Mouse (Mus musculus) C2C12 (cell line): ENCODE measurements around the gene Sipa1l3. TPM values are rescaled to one million over a fixed set of nuclear protein-coding genes. Genes with fewer than 3 reads are reported as not detected.

Experiments used
- H3K27me3 ChIP-seq: one replicate; pipeline ENCODE4 v1.6.1; 2011; ENCODE audit not compliant: control insufficient read depth, insufficient read depth, insufficient read length
- H3K36me3 ChIP-seq: one replicate; pipeline ENCODE4 v1.6.1; 2011; ENCODE audit not compliant: control insufficient read depth, insufficient read depth
- H3K4me3 ChIP-seq: one replicate; pipeline ENCODE4 v1.5.1; 2011; ENCODE audit warnings: mild to moderate bottlenecking, control low read depth; ENCODE audit not compliant: poor library complexity, insufficient read depth, severe bottlenecking
- H3K79me2 ChIP-seq: one replicate; pipeline ENCODE4 v1.6.1; 2011; ENCODE audit not compliant: control insufficient read depth, insufficient read depth
- H3K79me3 ChIP-seq: one replicate; pipeline ENCODE4 v1.6.1; 2011; ENCODE audit warnings: low read depth, control low read depth
- H3ac ChIP-seq: one replicate; pipeline ENCODE3; 2011; ENCODE audit warnings: low read depth; ENCODE audit not compliant: control insufficient read depth, insufficient read length
- CEBPB ChIP-seq: IDR thresholded peaks from one replicate; pipeline ENCODE4 v1.6.1; 2011; ENCODE audit warnings: low read depth, mild to moderate bottlenecking, control low read depth, moderate library complexity
- CTCF ChIP-seq: IDR thresholded peaks from one replicate; pipeline ENCODE4 v1.5.1; 2011; ENCODE audit not compliant: control insufficient read depth, insufficient read depth, insufficient read length
- FOSL1 ChIP-seq: IDR thresholded peaks from one replicate; pipeline ENCODE4 v1.8.0; 2011; ENCODE audit warnings: mild to moderate bottlenecking, low read length; ENCODE audit not compliant: poor library complexity, insufficient read depth, severe bottlenecking
- MAX ChIP-seq: IDR thresholded peaks from one replicate; pipeline ENCODE4 v1.6.1; 2011; ENCODE audit warnings: mild to moderate bottlenecking, control low read depth
- MYOD1 ChIP-seq: IDR thresholded peaks from one replicate; pipeline ENCODE4 v1.6.1; 2011; ENCODE audit warnings: low read depth; ENCODE audit not compliant: control insufficient read depth, insufficient read length
- MYOG ChIP-seq: IDR thresholded peaks from one replicate; pipeline ENCODE4 v1.6.1; 2011; ENCODE audit not compliant: control insufficient read depth, insufficient read length; ENCODE audit errors: extremely low read depth
- USF1 ChIP-seq: IDR thresholded peaks from one replicate; pipeline ENCODE4 v1.6.1; 2011; ENCODE audit warnings: low read depth, mild to moderate bottlenecking, control low read depth, moderate library complexity
- polyA plus RNA-seq: library from polyadenylated mRNA; unstranded; fragments of >200 nt; fragmentation: generic; extraction: Trizol; gene quantifications from one replicate; pipeline ENCODE4 v1.2.1, GENCODE M21; 2012; ENCODE audit warnings: missing spikeins

Gene Sipa1l3
- polyA plus RNA-seq, 1 experiment = 30.1 TPM

DNA sequence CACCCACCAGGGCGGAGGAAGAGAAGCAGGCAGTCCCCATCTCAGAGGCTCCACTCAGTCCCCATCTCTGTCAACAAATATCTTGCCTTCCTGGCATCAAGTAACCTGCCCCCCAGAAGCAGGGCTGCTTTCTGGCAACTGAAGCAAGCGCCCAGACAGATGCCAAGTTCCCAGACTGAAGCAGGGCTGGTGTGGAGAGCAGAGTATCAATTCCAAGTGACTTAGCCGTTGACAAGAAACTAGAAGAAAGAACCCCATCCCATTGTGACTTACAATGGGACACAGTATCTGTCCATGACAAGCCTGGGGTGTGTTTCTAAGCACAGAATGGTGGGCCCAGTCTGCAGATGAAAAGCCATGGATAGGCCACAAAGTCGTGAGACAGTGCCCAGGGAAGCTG lies 52.7 kb downstream of the Sipa1l3 start:
- peaks cover 100% of the 10 kb centered on the region for H3K79me2 ChIP-seq
- no peak overlapping the region for H3K4me3 ChIP-seq
- no peaks in the 10 kb centered on the region for H3K36me3 ChIP-seq
- H3ac ChIP-seq = no peak overlapping the region
- TF ChIP-seq FOSL1 (no peak), MYOD1 (no peak), MYOG (no peak), CTCF (no peak), USF1 (no peak), CEBPB (no peak), MAX (no peak)
- no peaks in the 10 kb centered on the region for H3K27me3 ChIP-seq
- H3K79me3 ChIP-seq = peaks cover 75% of the 10 kb centered on the region

DNA sequence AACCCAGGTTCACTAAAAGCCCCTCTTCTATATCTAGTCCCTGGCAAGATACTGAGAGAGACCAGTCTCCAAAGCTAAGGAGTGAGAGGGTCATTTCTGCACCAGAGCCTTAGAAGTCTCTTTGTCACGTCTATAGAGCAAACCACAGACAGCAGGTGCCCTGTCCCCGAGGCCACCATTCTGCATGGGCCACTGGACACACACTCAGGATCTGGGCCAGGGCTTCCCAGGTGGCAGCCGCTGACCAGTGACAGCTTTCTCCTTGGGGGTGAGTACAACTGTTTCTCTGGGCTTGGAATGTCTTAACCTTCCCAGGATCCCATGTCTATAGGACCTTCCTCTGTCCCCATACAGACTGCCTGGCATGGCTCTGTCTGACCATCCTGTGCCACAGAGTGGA lies 55.6 kb downstream of the Sipa1l3 start:
- Histone ChIP-seq H3K27me3 (no peaks in the 10 kb centered on the region), H3K79me3 (peaks cover 70% of the 10 kb centered on the region), H3ac (no peak overlapping the region), H3K36me3 (no peaks in the 10 kb centered on the region), H3K79me2 (peaks cover 95% of the 10 kb centered on the region), H3K4me3 (no peak overlapping the region)
- TF ChIP-seq MYOD1 = no peak

DNA sequence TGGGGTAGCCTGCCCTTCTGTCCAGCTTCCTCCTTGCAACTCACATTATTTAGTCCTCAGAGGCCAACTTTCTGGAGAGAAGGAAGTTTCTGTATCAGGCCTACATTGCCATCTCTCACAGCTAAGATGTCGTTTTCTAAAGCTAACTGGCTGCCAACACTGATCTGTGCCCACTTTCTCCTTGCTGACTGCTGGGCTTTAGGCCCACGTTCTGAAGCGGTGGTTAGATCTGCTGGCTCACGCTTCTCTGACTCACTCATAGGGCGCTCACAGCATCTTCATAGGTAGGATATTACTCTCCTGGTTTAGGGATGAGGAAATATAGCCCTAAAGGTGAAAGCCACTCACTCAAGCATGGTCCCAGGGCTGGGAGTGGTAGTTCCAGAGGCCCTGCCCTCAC lies 56.3 kb downstream of the Sipa1l3 start:
- Histone ChIP-seq H3ac (no peak overlapping the region), H3K4me3 (no peak overlapping the region), H3K79me3 (peaks cover 66% of the 10 kb centered on the region), H3K36me3 (no peaks in the 10 kb centered on the region), H3K27me3 (no peaks in the 10 kb centered on the region), H3K79me2 (peaks cover 91% of the 10 kb centered on the region)
- TF ChIP-seq CEBPB (no peak), MYOD1 (no peak), FOSL1 (no peak), USF1 (no peak), CTCF (no peak), MYOG (no peak), MAX (no peak)

DNA sequence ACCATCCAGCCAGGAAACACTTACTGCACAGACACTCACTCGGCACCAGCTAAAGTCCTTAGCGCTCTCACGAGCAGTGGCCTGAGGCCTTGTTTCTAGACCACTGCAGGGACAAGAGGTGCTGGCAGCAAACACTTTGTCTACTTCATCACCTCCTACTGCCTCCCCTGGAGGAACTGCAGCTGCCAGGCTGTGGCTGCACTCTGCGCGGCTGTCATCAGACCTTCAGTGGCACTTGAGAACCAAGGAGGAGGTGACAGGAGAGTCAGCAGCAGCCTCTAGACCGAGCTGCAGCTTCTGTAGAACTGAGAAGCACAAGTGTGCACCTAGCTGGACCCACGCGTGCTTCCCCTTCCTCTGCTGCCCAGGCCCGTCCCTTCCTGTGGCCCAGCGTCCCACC lies 56.9 kb downstream of the Sipa1l3 start:
- TF ChIP-seq MYOG (no peak), USF1 (no peak), CEBPB (no peak), FOSL1 (no peak), MAX (no peak), MYOD1 (no peak), CTCF (no peak)
- Histone ChIP-seq H3K79me2 (peaks cover 91% of the 10 kb centered on the region), H3K36me3 (no peaks in the 10 kb centered on the region), H3K4me3 (no peak overlapping the region), H3ac (no peak overlapping the region), H3K79me3 (peaks cover 65% of the 10 kb centered on the region), H3K27me3 (no peaks in the 10 kb centered on the region)

DNA sequence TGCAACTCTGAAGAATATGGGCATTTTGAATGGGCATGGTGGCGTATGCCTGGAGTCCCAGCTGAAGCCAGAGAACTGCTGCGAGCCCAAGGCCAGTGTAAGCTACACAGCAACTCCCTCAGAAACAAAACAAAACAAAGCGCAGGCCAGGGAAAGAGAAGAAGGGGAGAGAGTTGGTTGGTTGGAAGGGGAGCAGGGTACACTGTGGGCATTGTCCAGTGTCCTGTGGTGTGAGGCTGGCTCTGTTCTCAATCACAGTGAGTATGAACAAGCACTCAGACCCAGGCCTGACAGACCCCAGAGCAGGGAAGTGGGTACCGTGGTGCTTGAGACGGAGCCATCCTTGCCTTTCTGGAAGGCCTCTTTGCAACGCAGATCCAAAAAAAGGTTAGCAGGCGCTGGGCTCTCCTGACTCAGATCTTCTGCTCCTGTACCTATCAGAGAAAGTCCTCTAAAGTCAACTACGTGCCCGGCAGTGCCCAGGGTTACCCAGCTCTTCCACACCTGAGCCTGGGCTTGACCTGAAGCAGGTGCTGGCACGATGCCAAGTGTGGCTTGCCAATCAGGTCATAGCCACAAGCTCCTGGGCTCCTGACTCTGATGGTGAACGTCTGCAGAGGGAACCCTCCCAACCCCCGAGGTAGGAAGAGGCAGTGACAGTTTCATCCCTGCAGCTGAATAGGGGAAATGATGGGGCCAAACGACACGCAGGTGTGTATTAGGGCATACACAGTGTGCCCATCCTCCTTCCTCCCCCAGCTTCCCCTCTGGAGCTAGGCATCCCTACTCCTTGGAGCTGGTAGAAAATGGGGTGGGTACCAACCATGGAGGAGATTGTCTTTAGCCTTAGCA lies 59.3 kb downstream of the Sipa1l3 start:
- TF ChIP-seq MYOG (no peak), MAX (no peak), FOSL1 (no peak), USF1 (no peak), CEBPB (no peak), CTCF (no peak), MYOD1 (no peak)
- no peak overlapping the region for H3K4me3 ChIP-seq

DNA sequence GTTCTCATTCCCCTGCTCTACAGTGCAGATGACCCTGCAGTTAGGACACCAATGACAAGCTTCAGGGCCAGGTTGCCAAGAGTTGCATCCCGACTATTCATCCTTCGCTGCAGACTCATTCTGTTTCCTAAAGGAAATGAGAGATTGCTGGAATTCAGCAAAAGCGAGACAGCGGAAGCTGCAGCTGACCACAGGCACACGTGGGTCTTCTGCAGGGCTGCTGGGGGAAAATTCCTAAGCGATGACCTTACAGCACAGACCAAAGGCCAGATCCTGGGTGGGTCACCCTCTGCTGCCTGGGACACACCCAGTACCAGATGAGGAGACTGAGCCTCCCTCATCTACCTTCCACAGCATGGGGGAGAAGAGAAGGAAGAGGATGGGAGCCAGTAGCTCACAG lies 60.7 kb downstream of the Sipa1l3 start:
- Histone ChIP-seq H3ac (peak overlapping the region; percentile 59), H3K4me3 (no peak overlapping the region), H3K79me3 (peaks cover 56% of the 10 kb centered on the region), H3K36me3 (no peaks in the 10 kb centered on the region), H3K79me2 (peaks cover 90% of the 10 kb centered on the region), H3K27me3 (no peaks in the 10 kb centered on the region)
- TF ChIP-seq CEBPB (no peak), MYOG (no peak), MAX (peak; percentile 86), USF1 (peak; percentile 94), FOSL1 (peak; percentile 7), CTCF (no peak), MYOD1 (peak; percentile 42)

More for the DNA sequence above, 59.3 kb downstream of the Sipa1l3 start:
- H3K27me3 ChIP-seq = no peaks in the 10 kb centered on the region
- peaks cover 60% of the 10 kb centered on the region for H3K79me3 ChIP-seq
- no peaks in the 10 kb centered on the region for H3K36me3 ChIP-seq
- peaks cover 90% of the 10 kb centered on the region for H3K79me2 ChIP-seq
- no peak overlapping the region for H3ac ChIP-seq
